Comparison of ENCODE assay signal across 8 mouse cellular contexts in genomic region chr14:26533267-26533666, GRCm38 (mm10). TPM values are rescaled to one million over a fixed set of nuclear protein-coding genes. Genes with fewer than 3 reads are reported as not detected.
DNase-seq lines count a peak whose midpoint lies in the region; ATAC-seq and TF ChIP-seq lines count a peak whose summit lies in the region.

No protein-coding gene starts in this region.

- TF ChIP-seq CTCF in gastrocnemius, adult 2 months (IDR thresholded peaks at IDR 0.05): no peak
- no peak for TF ChIP-seq CTCF in E14TG2a.4 (conservative IDR thresholded peaks at IDR 0.05; ENCODE audit: low read length)
- TF ChIP-seq CTCF in kidney, postnatal 0 days (IDR thresholded peaks at IDR 0.05; ENCODE audit: low read depth): no peak

- H3K9ac ChIP-seq in embryonic facial prominence, embryonic 15.5 days: peak overlapping the region; percentile 87; the same call in 1 of the 2 replicates
- H3K9ac ChIP-seq in kidney, postnatal 0 days (ENCODE audit: low read depth, low read length): peak overlapping the region; percentile 94
- peak overlapping the region; percentile 86 for H3K9ac ChIP-seq in midbrain, embryonic 14.5 days (replicated peaks; ENCODE audit: low read length)

- peak overlapping the region; percentile 97 for H3K27ac ChIP-seq in gastrocnemius, adult 2 months
- H3K27ac ChIP-seq in embryonic facial prominence, embryonic 15.5 days (replicated peaks): no peak overlapping the region
- no peak overlapping the region for H3K27ac ChIP-seq in kidney, postnatal 0 days
- H3K27ac ChIP-seq in midbrain, embryonic 14.5 days (replicated peaks; ENCODE audit: low read depth, low read length): no peak overlapping the region

- peaks cover 61% of the 10 kb centered on the region for H3K4me1 ChIP-seq in E14TG2a.4 (replicated peaks; ENCODE audit: low read depth, low read length)
- H3K4me1 ChIP-seq in embryonic facial prominence, embryonic 15.5 days: peaks cover 29% of the 10 kb centered on the region
- H3K4me1 ChIP-seq in kidney, postnatal 0 days (replicated peaks; ENCODE audit: insufficient read depth, low read length): peaks cover 22% of the 10 kb centered on the region
- peaks cover 33% of the 10 kb centered on the region for H3K4me1 ChIP-seq in midbrain, embryonic 14.5 days (ENCODE audit: control insufficient read depth, insufficient read depth, low read length)

- DNase-seq in gastrocnemius, adult 2 months: no peak
- DNase-seq in gastrocnemius, postnatal 25 days: no peak
- DNase-seq in kidney, postnatal 0 days (ENCODE audit: low spot score): no peak
- DNase-seq in midbrain, embryonic 14.5 days: no peak

- WGBS in embryonic facial prominence, embryonic 15.5 days: 16% methylated on average over 19 of the region's 19 CpGs
- 30% methylated on average over 19 of the region's 19 CpGs for WGBS in kidney, postnatal 0 days
- WGBS in midbrain, embryonic 14.5 days: 29% methylated on average over 19 of the region's 19 CpGs

- H3K4me3 ChIP-seq in gastrocnemius, adult 2 months: peak overlapping the region; percentile 99
- H3K4me3 ChIP-seq in E14TG2a.4 (replicated peaks; ENCODE audit: low read length): peak overlapping the region; percentile 92
- H3K4me3 ChIP-seq in embryonic facial prominence, embryonic 15.5 days (replicated peaks): peak overlapping the region; percentile 85
- peak overlapping the region; percentile 90 for H3K4me3 ChIP-seq in kidney, postnatal 0 days (replicated peaks; ENCODE audit: low read depth, low read length)
- H3K4me3 ChIP-seq in midbrain, embryonic 14.5 days (replicated peaks; ENCODE audit: low read depth, low read length): peak overlapping the region; percentile 94

- no peaks in the 10 kb centered on the region for H3K9me3 ChIP-seq in E14TG2a.4 (ENCODE audit: low read length)
- H3K9me3 ChIP-seq in embryonic facial prominence, embryonic 15.5 days (replicated peaks): no peaks in the 10 kb centered on the region
- no peaks in the 10 kb centered on the region for H3K9me3 ChIP-seq in kidney, postnatal 0 days (replicated peaks; ENCODE audit: low read length)
- no peaks in the 10 kb centered on the region for H3K9me3 ChIP-seq in midbrain, embryonic 14.5 days (ENCODE audit: control insufficient read depth, low read length)

- peak overlapping the region; percentile 70 for H3K4me2 ChIP-seq in embryonic facial prominence, embryonic 15.5 days (replicated peaks)
- H3K4me2 ChIP-seq in kidney, postnatal 0 days (ENCODE audit: low read length): peak overlapping the region; percentile 73
- peak overlapping the region; percentile 78 for H3K4me2 ChIP-seq in midbrain, embryonic 14.5 days (ENCODE audit: low read length)

- peaks cover 46% of the 10 kb centered on the region for H3K36me3 ChIP-seq in E14TG2a.4 (ENCODE audit: insufficient read depth, low read length)
- H3K36me3 ChIP-seq in embryonic facial prominence, embryonic 15.5 days: no peaks in the 10 kb centered on the region
- no peaks in the 10 kb centered on the region for H3K36me3 ChIP-seq in kidney, postnatal 0 days (ENCODE audit: insufficient read depth, low read length)
- no peaks in the 10 kb centered on the region for H3K36me3 ChIP-seq in midbrain, embryonic 14.5 days (ENCODE audit: control insufficient read depth, insufficient read depth, low read length)

- peaks cover 10% of the 10 kb centered on the region for H3K27me3 ChIP-seq in E14TG2a.4 (ENCODE audit: insufficient read depth, low read length)
- no peaks in the 10 kb centered on the region for H3K27me3 ChIP-seq in embryonic facial prominence, embryonic 15.5 days
- H3K27me3 ChIP-seq in kidney, postnatal 0 days (ENCODE audit: insufficient read depth, low read length): no peaks in the 10 kb centered on the region
- no peaks in the 10 kb centered on the region for H3K27me3 ChIP-seq in midbrain, embryonic 14.5 days (ENCODE audit: control insufficient read depth, insufficient read depth, low read length)

- no peak for ATAC-seq in embryonic facial prominence, embryonic 15.5 days (ENCODE audit: insufficient number of reproducible peaks, low FRiP score, low TSS enrichment, low read depth)
- no peak for ATAC-seq in kidney, postnatal 0 days (replicated peaks; ENCODE audit: low FRiP score, low read depth)
- no peak for ATAC-seq in midbrain, embryonic 14.5 days (ENCODE audit: low FRiP score, low TSS enrichment)
- no peak for ATAC-seq in monocyte, adult 5-6 weeks (replicated peaks; ENCODE audit: insufficient number of reproducible peaks, low FRiP score, low TSS enrichment, poor library complexity, severe bottlenecking)
- no peak; the same call in 1 of the 2 replicates for ATAC-seq in erythroid progenitor cell, adult 5-6 weeks (replicated peaks; ENCODE audit: low FRiP score, poor library complexity, severe bottlenecking)

- intact Hi-C loops in gastrocnemius, adult 2 months (cut with DNase I): no loop called here

RNA-seq across cellular contexts. Expression of gene Slmap, which starts 1.5 kb away (rescaled TPM):
- 100 to 1,000 TPM in 1 of 2 experiments, 10 to 100 TPM in 1; 65.4 to 115 TPM for total RNA-seq in gastrocnemius, adult 2 months (2021)
- 10 to 100 TPM; 72.0 to 92.7 TPM for total RNA-seq in gastrocnemius, postnatal 25 days (2021)
- polyA plus RNA-seq in embryonic facial prominence, embryonic 15.5 days (2015; fragmentation: Nextera tagmentation; extraction: Ambion mirVana): 19.5 and 21.5 TPM in 2 replicates
- polyA plus RNA-seq in kidney, postnatal 0 days (2015; fragmentation: Nextera tagmentation; extraction: Ambion mirVana): 22.9 and 24.3 TPM in 2 replicates
- polyA plus RNA-seq in midbrain, embryonic 14.5 days (2014; fragmentation: Nextera tagmentation; extraction: Ambion mirVana): 16.7 and 19.1 TPM in 2 replicates
- 76.2 to 135 TPM (median 95.9 TPM) in 3 replicates for total RNA-seq in monocyte, adult 5-6 weeks (2017)
- total RNA-seq in erythroid progenitor cell, adult 5-6 weeks (2015; ENCODE audit: low replicate concordance): 32.4 and 47.4 TPM in 2 replicates
- 55.1 and 79.7 TPM in 2 replicates for total RNA-seq in erythroid progenitor cell, adult 5-6 weeks (2017; ENCODE audit: low replicate concordance)

RNA-seq across cellular contexts. Expression of gene Dennd6a, which starts 40.4 kb away (rescaled TPM):
- 1 to 10 TPM; 8.2 to 8.5 TPM for total RNA-seq in gastrocnemius, adult 2 months (2021)
- total RNA-seq in gastrocnemius, postnatal 25 days (2021): 1 to 10 TPM; 8.0 to 8.2 TPM
- polyA plus RNA-seq in embryonic facial prominence, embryonic 15.5 days (2015; fragmentation: Nextera tagmentation; extraction: Ambion mirVana): 27.8 and 28.3 TPM in 2 replicates
- polyA plus RNA-seq in kidney, postnatal 0 days (2015; fragmentation: Nextera tagmentation; extraction: Ambion mirVana): 29.2 and 33.6 TPM in 2 replicates
- 16.5 and 18.5 TPM in 2 replicates for polyA plus RNA-seq in midbrain, embryonic 14.5 days (2014; fragmentation: Nextera tagmentation; extraction: Ambion mirVana)
- 28.5 to 43.1 TPM (median 32.7 TPM) in 3 replicates for total RNA-seq in monocyte, adult 5-6 weeks (2017)
- 19.8 and 36.0 TPM in 2 replicates for total RNA-seq in erythroid progenitor cell, adult 5-6 weeks (2015; ENCODE audit: low replicate concordance)
- 24.9 and 31.7 TPM in 2 replicates for total RNA-seq in erythroid progenitor cell, adult 5-6 weeks (2017; ENCODE audit: low replicate concordance)
